Mouse (Mus musculus) heart, postnatal 14 days (tissue): ENCODE data around the gene Mrpl20. TPM values are rescaled to one million over a fixed set of nuclear protein-coding genes. Genes with fewer than 3 reads are reported as not detected.

Experiments used
- DNase-seq, 2 experiments: peaks; one replicate each; pipeline ENCODE4 v3.0.0; 2021 to 2022
- intact Hi-C: fragments of 180-260 bp; cut with DNase I; formaldehyde crosslinking; loops from one replicate; pipeline ENCODE4 v1.15.1; 2025
- total RNA-seq, 2 experiments: library from RNA; stranded (reverse); gene quantifications; 2 replicates each; pipeline ENCODE4 v1.2.3; 2021

Gene Mrpl20
- total RNA-seq, 2 experiments from 2014 or later, result 72.4 to 72.5 TPM

- intact Hi-C loops, result no loop called here
- DNase-seq, result no peak
These were observed 20.8 kb downstream of the Mrpl20 start for GRCm38 (mm10) chr4:155823443-155823842.

DNA sequence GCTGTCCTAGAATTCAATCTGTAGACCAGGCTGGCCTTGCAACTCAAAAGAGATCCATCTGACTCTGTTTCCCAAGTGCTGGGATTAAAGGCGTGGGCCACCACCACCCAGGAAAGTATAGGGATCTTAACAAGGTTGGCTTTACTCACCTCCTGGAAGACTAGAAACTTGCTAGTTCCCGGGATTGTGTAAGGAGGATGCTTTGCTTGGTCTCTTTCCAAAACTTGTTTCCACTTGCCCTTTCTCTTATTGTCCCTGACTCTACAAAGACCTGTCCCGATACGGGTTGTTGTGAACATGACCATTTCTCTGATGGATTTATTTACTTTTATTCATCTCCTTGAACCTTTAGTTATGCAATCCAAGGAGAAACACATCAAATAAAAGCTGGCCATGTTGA, 27.2 kb downstream of the Mrpl20 start:
- no peak for DNase-seq
- intact Hi-C loops, result no loop called here

DNA sequence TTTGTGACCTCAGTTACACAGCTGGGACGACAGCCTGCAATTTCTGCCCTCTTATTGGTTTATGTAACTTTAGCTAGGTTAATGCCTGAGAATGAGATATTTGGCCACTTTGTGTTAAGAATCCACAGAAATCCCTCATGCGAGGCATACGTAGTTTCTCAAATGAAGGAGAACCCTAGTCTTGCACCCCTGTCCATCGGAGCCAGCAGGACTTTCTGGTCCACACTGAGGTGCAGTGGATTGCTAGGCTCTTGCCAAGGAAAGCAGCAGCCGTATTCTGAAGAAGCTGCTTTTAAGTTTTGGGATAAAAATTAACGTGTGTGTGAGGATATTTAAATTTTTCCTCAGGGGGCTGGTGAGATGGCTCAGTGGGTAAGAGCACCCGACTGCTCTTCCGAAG, 27.9 kb downstream of the Mrpl20 start:
- intact Hi-C loops, result no loop called here
- DNase-seq, result no peak

GRCm38 (mm10) chr4:155831205-155831766, 28.6 kb downstream of the Mrpl20 start, which contains the start of gene Aurkaip1:
Aurkaip1 (plus strand) TSS chr4:155831272.
- intact Hi-C loops, result no loop called here
- DNase-seq, result peak; percentile 95 to 97

DNA sequence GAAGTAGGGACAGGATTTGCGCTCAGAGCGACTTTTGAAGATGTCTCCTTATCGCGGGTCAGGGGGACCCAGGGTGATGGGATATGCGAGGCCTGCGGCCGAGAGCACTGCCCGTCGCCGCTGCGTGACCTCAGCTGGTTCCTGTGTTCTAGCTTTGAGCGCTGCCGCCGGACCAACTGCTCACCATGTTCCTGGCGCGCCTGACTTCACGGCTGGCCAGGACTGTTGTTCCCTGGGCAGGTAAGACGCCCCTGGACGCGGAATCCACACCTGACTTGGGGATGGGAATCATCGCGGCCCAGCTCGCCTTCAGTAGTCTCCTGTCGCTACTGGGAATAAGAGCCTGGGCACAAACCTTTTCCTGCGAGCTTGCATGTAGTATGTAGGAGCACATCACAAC, 29.2 kb downstream of the Mrpl20 start:
- intact Hi-C loops, result loop anchor here (1.0 kb wide), 1 partner anchor 15 kb away; the partner anchor contains the start of gene Dvl1
- peak in 1 of 2 experiments; percentile 38 for DNase-seq

DNA sequence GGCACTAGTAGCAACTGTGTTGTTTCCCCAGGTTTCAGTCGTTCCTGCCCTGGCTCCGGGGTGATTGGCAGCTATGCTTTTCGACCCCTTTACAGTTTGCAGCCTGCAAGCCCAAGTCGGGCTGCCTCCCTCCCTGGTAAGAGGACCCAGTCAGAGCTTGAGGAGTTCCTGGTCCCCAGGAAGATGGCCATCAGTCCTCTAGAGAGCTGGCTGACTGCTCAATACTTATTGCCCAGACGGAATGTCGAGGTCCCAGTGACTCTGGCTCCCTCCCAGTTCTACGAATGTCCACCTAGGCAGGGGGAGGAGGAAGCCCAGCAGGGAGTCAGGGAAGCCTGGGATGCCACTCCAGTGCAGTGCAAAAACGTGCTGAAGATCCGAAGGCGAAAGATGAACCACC, 29.6 kb downstream of the Mrpl20 start:
- intact Hi-C loops, result loop anchor here (1.0 kb wide), 1 partner anchor 15 kb away; the partner anchor contains the start of gene Dvl1
- DNase-seq, result no peak

GRCm38 (mm10) chr4:155833234-155833633, 30.6 kb downstream of the Mrpl20 start:
- intact Hi-C loops, result no loop called here

GRCm38 (mm10) chr4:155833836-155834235, 31.2 kb downstream of the Mrpl20 start:
- DNase-seq, result peak; percentile 87 to 93
- intact Hi-C loops, result no loop called here

More at GRCm38 (mm10) chr4:155833234-155833633, 30.6 kb downstream of the Mrpl20 start:
- DNase-seq, result no peak

DNA sequence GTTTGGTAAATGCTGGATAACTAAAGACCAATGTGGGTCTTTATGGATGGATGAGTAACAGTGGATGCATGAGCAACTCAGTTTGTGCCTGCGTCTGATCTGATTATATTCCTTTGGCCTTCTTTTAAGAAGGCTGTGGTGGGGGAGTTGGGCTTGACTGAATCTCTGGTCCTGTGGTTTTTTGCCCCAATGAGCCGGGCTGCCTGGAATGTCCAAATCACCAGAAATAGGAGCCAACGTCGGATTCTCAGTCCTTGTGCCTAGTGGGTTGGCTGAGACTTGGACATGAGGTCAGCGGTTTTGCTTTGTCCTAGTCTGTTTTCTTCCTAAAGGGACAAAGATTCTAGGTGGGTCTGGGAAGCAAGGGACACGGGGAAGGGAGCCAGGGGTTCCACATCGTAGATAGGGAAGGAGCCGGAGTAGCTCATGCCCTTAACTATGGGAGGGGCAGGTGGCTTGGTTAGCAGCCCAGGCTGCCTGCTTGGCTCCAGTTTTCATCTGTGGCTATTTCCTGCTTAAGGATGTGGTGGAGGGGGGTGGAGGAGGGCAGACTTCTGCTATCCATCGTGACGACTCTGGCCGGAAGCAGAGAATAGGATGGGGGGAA, 34.8 kb downstream of the Mrpl20 start:
- intact Hi-C loops, result no loop called here
- peak; percentile 63 to 69 for DNase-seq

GRCm38 (mm10) chr4:155838187-155839153, 35.8 kb downstream of the Mrpl20 start:
- DNase-seq, result peak; percentile 65
- intact Hi-C loops, result no loop called here

DNA sequence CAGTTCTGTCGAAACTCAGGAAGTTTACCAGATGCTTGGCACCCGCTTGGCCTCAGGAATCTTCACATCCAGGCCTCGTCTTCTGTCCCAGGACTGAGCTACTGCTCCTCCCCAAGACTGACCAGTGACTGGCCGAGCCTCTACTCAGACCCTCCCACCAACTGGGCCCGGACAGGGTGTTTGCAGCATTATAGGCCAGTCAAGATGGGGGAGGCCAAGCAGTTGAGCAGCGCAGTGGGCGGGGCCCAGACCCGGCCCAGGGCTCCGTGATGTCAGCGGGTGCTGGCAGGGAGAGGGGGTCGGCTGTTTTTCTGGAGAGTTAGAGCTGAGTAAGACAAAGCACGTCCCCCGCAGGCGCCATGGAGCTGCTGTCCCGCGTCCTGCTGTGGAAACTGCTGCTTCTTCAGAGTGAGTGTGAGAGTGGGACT, 36.8 kb downstream of the Mrpl20 start, which contains the start of gene Mxra8:
Gene Mxra8, plus strand, starts transcription at position 198 of the 428 bp plus-strand sequence.
- intact Hi-C loops, result no loop called here
- DNase-seq, result peak; percentile 89 to 91

DNA sequence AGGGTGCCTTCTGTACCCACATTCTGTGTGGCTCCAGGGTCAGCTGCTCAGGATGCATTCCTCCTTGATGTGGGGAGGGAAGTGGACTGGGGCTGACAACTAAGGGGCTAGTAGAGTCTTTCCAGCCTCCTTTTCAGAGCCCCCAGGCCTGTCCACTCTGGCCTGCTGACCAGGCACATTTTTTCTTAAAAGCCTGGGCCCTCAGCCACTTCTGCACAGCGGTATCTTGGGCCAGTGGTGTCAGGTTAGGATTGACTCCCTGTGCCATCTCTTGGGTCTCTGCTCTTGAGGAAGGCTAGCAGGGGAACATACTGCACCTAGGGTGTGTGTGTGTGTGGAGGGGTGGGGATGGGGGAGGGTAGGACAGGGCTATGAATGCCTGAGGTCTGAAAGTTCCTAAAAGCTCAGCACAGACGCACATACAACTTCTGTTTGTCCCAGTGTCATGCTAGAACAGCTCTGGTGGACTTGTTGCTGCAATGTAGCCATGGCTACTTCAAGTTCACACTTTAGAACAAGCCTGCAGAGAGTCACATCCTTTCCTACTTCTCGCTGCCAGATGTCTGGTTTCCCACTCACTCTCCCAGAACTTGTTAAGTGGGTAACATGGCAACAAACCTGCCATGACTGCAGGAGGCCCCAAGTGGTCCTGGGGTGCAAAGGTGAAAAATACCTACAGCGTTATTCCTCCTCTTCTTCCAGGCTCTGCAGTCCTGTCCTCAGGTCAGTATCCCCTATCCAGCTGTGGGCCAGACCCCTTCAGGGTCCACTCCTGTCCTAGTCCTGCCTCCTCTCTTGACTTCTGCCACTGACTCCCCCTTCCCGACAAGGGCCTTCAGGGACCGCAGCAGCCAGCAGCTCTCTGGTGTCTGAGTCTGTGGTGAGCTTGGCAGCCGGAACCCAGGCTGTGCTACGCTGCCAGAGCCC, 37.7 kb downstream of the Mrpl20 start:
- intact Hi-C loops, result no loop called here
- peak in 1 of 2 experiments; percentile 21 for DNase-seq

GRCm38 (mm10) chr4:155841003-155841454, 38.4 kb downstream of the Mrpl20 start:
- intact Hi-C loops, result no loop called here

DNA sequence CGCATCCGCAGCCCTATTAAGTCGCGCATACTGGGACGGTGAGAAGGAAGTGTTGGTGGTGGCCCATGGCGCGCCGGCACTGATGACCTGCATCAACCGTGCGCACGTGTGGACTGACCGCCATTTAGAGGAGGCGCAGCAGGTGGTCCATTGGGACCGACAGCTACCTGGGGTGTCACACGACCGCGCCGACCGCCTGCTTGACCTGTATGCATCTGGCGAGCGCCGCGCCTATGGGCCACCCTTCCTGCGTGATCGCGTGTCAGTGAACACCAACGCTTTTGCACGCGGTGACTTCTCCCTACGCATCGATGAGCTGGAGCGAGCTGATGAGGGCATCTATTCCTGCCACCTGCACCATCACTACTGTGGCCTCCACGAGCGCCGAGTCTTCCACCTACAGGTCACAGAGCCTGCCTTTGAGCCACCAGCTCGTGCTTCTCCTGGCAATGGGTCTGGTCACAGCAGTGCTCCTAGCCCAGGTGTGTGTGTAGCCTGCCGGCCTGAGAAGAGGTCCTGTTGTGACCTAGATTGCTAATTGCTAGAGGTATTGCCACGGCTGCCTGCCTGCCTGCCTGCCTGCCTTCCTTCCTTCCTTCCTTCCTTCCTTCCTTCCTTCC, 39.1 kb downstream of the Mrpl20 start:
- intact Hi-C loops, result no loop called here
- no peak for DNase-seq

More at GRCm38 (mm10) chr4:155841003-155841454, 38.4 kb downstream of the Mrpl20 start:
- DNase-seq, result peak; percentile 67 to 76

DNA sequence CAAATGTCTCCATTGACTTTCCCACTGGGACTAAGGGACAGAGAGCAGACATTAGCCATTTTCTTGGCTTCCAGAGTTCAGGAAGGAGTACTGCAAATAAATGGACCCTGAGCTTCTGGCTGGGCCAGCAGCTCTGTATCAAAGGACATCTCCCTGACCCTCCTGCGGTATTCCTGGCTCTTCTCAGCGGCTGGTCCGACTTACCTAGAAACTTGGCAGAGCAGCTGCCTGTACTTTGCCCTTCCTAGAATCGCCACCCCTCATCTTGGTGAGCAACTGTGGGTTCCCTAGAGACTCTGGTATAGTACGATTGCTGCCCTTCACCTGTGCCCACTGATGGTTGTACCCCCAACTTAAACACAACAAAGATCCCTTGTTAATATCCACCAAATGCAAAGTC, 40.6 kb downstream of the Mrpl20 start:
- intact Hi-C loops, result no loop called here
- DNase-seq, result no peak

DNA sequence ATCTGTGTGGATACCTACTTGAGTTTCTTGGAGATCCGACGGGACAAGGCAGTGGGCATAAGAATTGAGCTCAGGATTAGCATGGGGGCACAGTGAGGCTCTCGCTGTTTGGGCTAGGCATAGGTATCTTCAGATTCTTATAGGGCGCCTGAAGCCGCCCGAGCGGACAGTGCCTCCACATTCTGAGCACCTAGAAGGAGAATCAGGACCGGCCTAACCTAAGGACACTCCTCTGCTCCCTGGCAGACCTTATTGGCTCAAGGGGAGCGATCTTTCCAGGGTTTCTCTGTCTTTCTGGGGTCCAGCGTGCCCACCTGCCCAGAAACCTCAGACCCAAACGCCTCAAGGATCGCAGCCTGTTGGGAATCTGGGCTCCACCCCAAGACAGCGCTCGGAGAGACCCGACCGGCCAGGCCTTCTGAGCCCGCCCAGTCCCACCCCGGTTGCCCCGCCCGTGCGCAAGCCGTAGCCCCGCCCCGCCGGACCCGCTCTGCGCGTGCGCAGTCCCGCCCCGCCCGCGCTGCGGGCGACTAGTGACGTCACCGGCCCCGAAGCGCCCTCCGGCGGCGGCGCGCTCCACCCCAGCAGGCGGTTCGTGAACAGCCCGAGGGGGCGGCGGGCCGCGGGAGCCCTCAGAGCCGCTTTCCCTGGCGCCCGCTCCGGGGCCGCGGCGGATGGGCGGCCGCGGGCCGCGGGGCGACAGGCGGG, 44.3 kb downstream of the Mrpl20 start, which contains the start of gene Dvl1:
Gene Dvl1, plus strand, starts transcription at position 532 of the 708 bp plus-strand sequence.
- peak; percentile 98 to 99 for DNase-seq
- intact Hi-C loops, result loop anchor here (1.0 kb wide), 1 partner anchor 15 kb away; no protein-coding TSS in a partner anchor

DNA sequence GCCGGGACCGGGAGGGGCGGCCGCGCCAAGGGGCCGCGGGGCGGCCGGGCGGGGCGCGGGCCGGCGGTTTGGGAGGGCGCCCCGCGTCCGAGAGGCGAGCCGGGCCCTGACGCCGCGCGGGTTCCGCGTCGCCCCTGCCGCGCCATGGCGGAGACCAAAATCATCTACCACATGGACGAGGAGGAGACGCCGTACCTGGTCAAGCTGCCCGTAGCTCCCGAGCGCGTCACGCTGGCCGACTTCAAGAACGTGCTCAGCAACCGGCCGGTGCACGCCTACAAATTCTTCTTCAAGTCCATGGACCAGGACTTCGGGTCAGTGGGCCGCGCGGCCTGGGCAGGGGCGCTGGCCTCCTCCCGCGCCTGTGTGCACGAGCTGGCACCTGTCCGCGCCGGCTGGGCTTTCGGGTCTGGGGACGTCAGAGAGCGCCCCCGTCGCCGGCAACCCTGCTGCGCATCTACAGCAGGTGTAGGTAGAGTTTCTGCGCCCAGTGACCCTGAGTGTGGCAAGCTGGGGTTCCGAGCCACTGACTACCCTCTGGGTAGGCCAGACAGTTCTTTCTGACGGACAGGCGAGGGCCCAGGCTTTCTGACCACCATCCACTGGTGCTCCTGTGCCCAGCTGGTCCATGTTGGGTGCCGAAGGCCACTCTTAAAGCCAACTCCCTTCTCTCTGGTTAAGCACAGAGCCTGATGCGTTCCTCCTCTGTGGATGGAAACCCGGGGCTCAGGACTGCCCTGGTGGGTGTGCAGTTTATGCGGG, 45.1 kb downstream of the Mrpl20 start:
- DNase-seq, result peak in 1 of 2 experiments; percentile 40
- intact Hi-C loops, result loop anchor here (1.0 kb wide), 1 partner anchor 15 kb away; no protein-coding TSS in a partner anchor
